Mouse (Mus musculus) kidney, postnatal 0 days (tissue): ENCODE results near the gene Guca1b. TPM values are rescaled to one million over a fixed set of nuclear protein-coding genes. Genes with fewer than 3 reads are reported as not detected.
A peak's percentile ranks its signal among the peaks of the same experiment; 100 is the strongest.

Experiments used
- ATAC-seq: fragments of 200-750 bp; cut with Nextera tagmentation; replicated peaks from 2 replicates; pipeline ENCODE4 v1.8.0; 2017; ENCODE audit warnings: low read depth, moderate number of reproducible peaks, moderate TSS enrichment, moderate library complexity; ENCODE audit not compliant: low FRiP score
- DNase-seq: peaks from one replicate; pipeline ENCODE4 v3.0.0-alpha.2; 2016; ENCODE audit warnings: low spot score
- H3K27ac ChIP-seq: fragments of 300-500 bp; sonication (generic); 2 replicates; pipeline ENCODE4 v1.5.1; 2014; ENCODE audit warnings: mild to moderate bottlenecking
- H3K27me3 ChIP-seq: fragments of 300-500 bp; sonication (generic); 2 replicates; pipeline ENCODE4 v1.6.1; 2014; ENCODE audit warnings: low read length, mixed read lengths; ENCODE audit not compliant: insufficient read depth
- H3K36me3 ChIP-seq: fragments of 300-500 bp; sonication (generic); 2 replicates; pipeline ENCODE4 v1.6.1; 2014; ENCODE audit warnings: low read length, mixed read lengths; ENCODE audit not compliant: insufficient read depth
- H3K4me1 ChIP-seq: fragments of 300-500 bp; sonication (generic); replicated peaks from 2 replicates; pipeline ENCODE4 v1.6.1; 2014; ENCODE audit warnings: antibody characterized with exemption, low read length, mixed read lengths; ENCODE audit not compliant: insufficient read depth
- H3K4me2 ChIP-seq: fragments of 300-500 bp; sonication (generic); 2 replicates; pipeline ENCODE4 v1.6.1; 2014; ENCODE audit warnings: mild to moderate bottlenecking, low read length, moderate library complexity, mixed read lengths
- H3K4me3 ChIP-seq: fragments of 300-500 bp; sonication (generic); replicated peaks from 2 replicates; pipeline ENCODE4 v1.5.1; 2014; ENCODE audit warnings: low read depth, low read length
- H3K9ac ChIP-seq: fragments of 300-500 bp; sonication (generic); 2 replicates; pipeline ENCODE4 v1.6.1; 2014; ENCODE audit warnings: low read depth, low read length
- H3K9me3 ChIP-seq: fragments of 300-500 bp; sonication (generic); replicated peaks from 2 replicates; pipeline ENCODE4 v1.6.1; 2016; ENCODE audit warnings: low read length, inconsistent platforms, mixed read lengths
- CTCF ChIP-seq: IDR thresholded peaks from 2 replicates; pipeline ENCODE4 v1.5.1; 2016; ENCODE audit warnings: antibody characterized with exemption, low read depth, mild to moderate bottlenecking, moderate library complexity
- WGBS: fragments of 180-500 bp; shearing (Covaris S2); extraction: QIAGEN DNeasy Blood & Tissue Kit; methylation state at CpG from one replicate; pipeline ENCODE4 v1.1.7; 2014; 5-methylcytosine and 5-hydroxymethylcytosine counted together
- polyA plus RNA-seq: library from polyadenylated mRNA; unstranded; fragments of >200 nt; fragmentation: Nextera tagmentation; extraction: Ambion mirVana; gene quantifications from 2 replicates; pipeline ENCODE4 v1.2.1, GENCODE M21; 2015

Guca1b gene
- polyA plus RNA-seq, 1 experiment from 2014 or later: 6.3 TPM

- TF ChIP-seq CTCF: no peak
- WGBS: 75% methylated on average over 6 of the region's 6 CpGs
- H3K9me3 ChIP-seq: no peaks in the 10 kb centered on the region
- no peak overlapping the region for H3K4me3 ChIP-seq
- no peaks in the 10 kb centered on the region for H3K36me3 ChIP-seq
- H3K27me3 ChIP-seq: no peaks in the 10 kb centered on the region
- H3K27ac ChIP-seq: no peak overlapping the region
- peaks cover 10% of the 10 kb centered on the region for H3K4me1 ChIP-seq
- no peak overlapping the region for H3K9ac ChIP-seq
- no peak for DNase-seq
- no peak for ATAC-seq
- H3K4me2 ChIP-seq: peak overlapping the region; percentile 74
Measured at GRCm38 (mm10) chr17:47438611-47439010, 53.4 kb downstream of the Guca1b start.

GRCm38 (mm10) chr17:47439396-47440028 lies 54.3 kb downstream of the Guca1b start:
- WGBS: 39% methylated on average over 9 of the region's 9 CpGs
- Histone ChIP-seq H3K4me3 (no peak overlapping the region), H3K4me1 (peaks cover 10% of the 10 kb centered on the region), H3K36me3 (no peaks in the 10 kb centered on the region), H3K9ac (no peak overlapping the region), H3K9me3 (no peaks in the 10 kb centered on the region), H3K27ac (peak overlapping the region; percentile 58; the same call in 1 of the 2 replicates), H3K27me3 (no peaks in the 10 kb centered on the region), H3K4me2 (peak overlapping the region; percentile 74; the same call in 1 of the 2 replicates)
- ATAC-seq: no peak
- TF ChIP-seq CTCF: no peak
- DNase-seq: no peak

- no peaks in the 10 kb centered on the region for H3K9me3 ChIP-seq
- H3K4me1 ChIP-seq: peaks cover 10% of the 10 kb centered on the region
- ATAC-seq (peak; percentile 56; the same call in 1 of the 2 replicates), DNase-seq (no peak)
- no peak overlapping the region for H3K4me2 ChIP-seq
- no peaks in the 10 kb centered on the region for H3K27me3 ChIP-seq
- no peak overlapping the region for H3K4me3 ChIP-seq
- TF ChIP-seq CTCF: no peak
- no peaks in the 10 kb centered on the region for H3K36me3 ChIP-seq
- peak overlapping the region; percentile 58 for H3K27ac ChIP-seq
- WGBS: 12% methylated on average over 9 of the region's 9 CpGs
- 0 out of 2 replicates have a peak overlapping the region, but pooled peaks have one; percentile 13 for H3K9ac ChIP-seq
Measured at GRCm38 (mm10) chr17:47440359-47440890, 55.2 kb downstream of the Guca1b start.

GRCm38 (mm10) chr17:47441296-47442051 lies 56.3 kb downstream of the Guca1b start:
- DNase-seq (no peak), ATAC-seq (peak; percentile 30; the same call in 1 of the 2 replicates)
- no peaks in the 10 kb centered on the region for H3K9me3 ChIP-seq
- H3K27ac ChIP-seq: peak overlapping the region; percentile 39
- no peaks in the 10 kb centered on the region for H3K36me3 ChIP-seq
- H3K4me2 ChIP-seq: no peak overlapping the region
- peaks cover 10% of the 10 kb centered on the region for H3K4me1 ChIP-seq
- TF ChIP-seq CTCF: no peak
- H3K9ac ChIP-seq: no peak overlapping the region
- H3K4me3 ChIP-seq: no peak overlapping the region
- no peaks in the 10 kb centered on the region for H3K27me3 ChIP-seq
- WGBS: 72% methylated on average over 19 of the region's 19 CpGs

- no peaks in the 10 kb centered on the region for H3K27me3 ChIP-seq
- peak overlapping the region; percentile 39; the same call in 1 of the 2 replicates for H3K27ac ChIP-seq
- no peak for TF ChIP-seq CTCF
- no peaks in the 10 kb centered on the region for H3K36me3 ChIP-seq
- H3K9me3 ChIP-seq: no peaks in the 10 kb centered on the region
- H3K9ac ChIP-seq: no peak overlapping the region
- DNase-seq (no peak), ATAC-seq (no peak)
- WGBS: 69% methylated on average over 3 of the region's 3 CpGs
- H3K4me3 ChIP-seq: no peak overlapping the region
- peaks cover 10% of the 10 kb centered on the region; the same call in 1 of the 2 replicates for H3K4me1 ChIP-seq
- H3K4me2 ChIP-seq: no peak overlapping the region
Measured at GRCm38 (mm10) chr17:47442271-47442670, 57.1 kb downstream of the Guca1b start.

Other genes starting within 250 kb of the Guca1b start
- gene Mrps10, start 16.5 kb upstream of the Guca1b start, polyA plus RNA-seq: 84.4 and 86.9 TPM in 2 replicates
- gene Guca1a, start 15.2 kb downstream of the Guca1b start, polyA plus RNA-seq: 3.9 and 4.5 TPM in 2 replicates
- gene AI661453, start 51.2 kb downstream of the Guca1b start, polyA plus RNA-seq: 2.2 and 2.4 TPM in 2 replicates
- 0.45 and 0.47 TPM in 2 replicates for gene 1700001C19Rik, start 52.0 kb downstream of the Guca1b start, polyA plus RNA-seq
- gene Taf8, start 116.9 kb downstream of the Guca1b start, polyA plus RNA-seq: 21.4 and 24.9 TPM in 2 replicates
- gene Ccnd3, start 119.7 kb downstream of the Guca1b start, polyA plus RNA-seq: 199 and 202 TPM in 2 replicates
- gene Bysl, start 226.1 kb downstream of the Guca1b start, polyA plus RNA-seq: 14.7 and 15.7 TPM in 2 replicates
- gene Med20, start 226.2 kb downstream of the Guca1b start, polyA plus RNA-seq: 37.6 and 37.9 TPM in 2 replicates
- 1.5 and 1.8 TPM in 2 replicates for gene Gm20517, start 226.2 kb downstream of the Guca1b start, polyA plus RNA-seq
- 2.9 and 4.1 TPM in 2 replicates for gene Usp49, start 245.3 kb downstream of the Guca1b start, polyA plus RNA-seq